Mouse (Mus musculus) heart, embryonic 12.5 days (tissue): ENCODE measurements around the gene Gm7982. TPM values are rescaled to one million over a fixed set of nuclear protein-coding genes. Genes with fewer than 3 reads are reported as not detected.
"Not testable (repeated sequence)": the region's sequence is repeated elsewhere in the genome, so short reads cannot be mapped to it uniquely, and the experiment has no call there.

ENCODE experiments used
- ATAC-seq: fragments of 200-750 bp; cut with Nextera tagmentation; 2 replicates; pipeline ENCODE4 v1.8.0; 2017; ENCODE audit warnings: moderate TSS enrichment, moderate library complexity; ENCODE audit not compliant: insufficient number of reproducible peaks, low FRiP score
- H3K27ac ChIP-seq: fragments of 300-500 bp; sonication (generic); 2 replicates; pipeline ENCODE4 v1.5.1; 2016; ENCODE audit warnings: mild to moderate bottlenecking, moderate library complexity; ENCODE audit not compliant: poor library complexity, severe bottlenecking
- H3K27me3 ChIP-seq: fragments of 300-500 bp; sonication (generic); replicated peaks from 2 replicates; pipeline ENCODE4 v1.6.1; 2016; ENCODE audit warnings: mild to moderate bottlenecking, moderate library complexity
- H3K36me3 ChIP-seq: fragments of 300-500 bp; sonication (generic); 2 replicates; pipeline ENCODE4 v1.6.1; 2016; ENCODE audit warnings: mild to moderate bottlenecking, moderate library complexity
- H3K4me1 ChIP-seq: fragments of 300-500 bp; sonication (generic); replicated peaks from 2 replicates; pipeline ENCODE4 v1.6.1; 2016; ENCODE audit warnings: mild to moderate bottlenecking
- H3K4me2 ChIP-seq: fragments of 300-500 bp; sonication (generic); 2 replicates; pipeline ENCODE4 v1.6.1; 2016; ENCODE audit warnings: mild to moderate bottlenecking, moderate library complexity
- H3K4me3 ChIP-seq: fragments of 300-500 bp; sonication (generic); 2 replicates; pipeline ENCODE4 v1.5.1; 2016; ENCODE audit warnings: mild to moderate bottlenecking
- H3K9ac ChIP-seq: fragments of 300-500 bp; sonication (generic); 2 replicates; pipeline ENCODE4 v1.6.1; 2016; ENCODE audit warnings: mild to moderate bottlenecking, moderate library complexity
- H3K9me3 ChIP-seq: fragments of 300-500 bp; sonication (generic); replicated peaks from 2 replicates; pipeline ENCODE4 v1.6.1; 2016; ENCODE audit warnings: mild to moderate bottlenecking, moderate library complexity
- WGBS: fragments of 180-500 bp; shearing (Covaris S2); methylation state at CpG from one replicate; pipeline ENCODE4 v1.1.7; 2016; 5-methylcytosine and 5-hydroxymethylcytosine counted together
- polyA plus RNA-seq: library from polyadenylated mRNA; unstranded; fragments of >200 nt; fragmentation: Nextera tagmentation; extraction: Ambion mirVana; gene quantifications from 2 replicates; pipeline ENCODE4 v1.2.1, GENCODE M21; 2016

Gene Gm7982
- polyA plus RNA-seq = not detected in 2 replicates

- not testable (repeated sequence) for H3K9ac ChIP-seq, ATAC-seq, H3K27me3 ChIP-seq, H3K9me3 ChIP-seq, H3K4me1 ChIP-seq, H3K36me3 ChIP-seq, H3K4me2 ChIP-seq, H3K27ac ChIP-seq, H3K4me3 ChIP-seq
- no CpG with 5 or more reads among the region's 3 CpGs for WGBS
Measured at GRCm38 (mm10) chr5:95741714-95742113, at the start of gene Gm7982. Gene Gm7982 (plus strand): TSS chr5:95742014.

GRCm38 (mm10) chr5:95736073-95736472 is 5.7 kb upstream of the Gm7982 start, which contains the start of gene Gm7978:
Gene Gm7978 (minus strand): TSS chr5:95736173.
- not testable (repeated sequence) for H3K9me3 ChIP-seq, H3K4me2 ChIP-seq, H3K36me3 ChIP-seq, H3K27me3 ChIP-seq, H3K4me1 ChIP-seq, H3K27ac ChIP-seq, H3K9ac ChIP-seq, ATAC-seq, H3K4me3 ChIP-seq
- no CpG with 5 or more reads among the region's 1 CpGs for WGBS

- not testable (repeated sequence) for H3K9ac ChIP-seq, H3K27me3 ChIP-seq, H3K27ac ChIP-seq, H3K36me3 ChIP-seq, H3K9me3 ChIP-seq, H3K4me2 ChIP-seq, ATAC-seq, H3K4me1 ChIP-seq, H3K4me3 ChIP-seq
- no CpG with 5 or more reads among the region's 2 CpGs for WGBS
Measured at GRCm38 (mm10) chr5:95775690-95776089, 33.9 kb downstream of the Gm7982 start, which contains the start of gene E330014E10Rik. Gene E330014E10Rik (plus strand): TSS chr5:95775990.

Other genes with a start within 250 kb of the Gm7982 start
- gene Gm3286, start 231.3 kb upstream of the Gm7982 start, polyA plus RNA-seq = not detected in 2 replicates
- gene Gm7971, start 147.1 kb upstream of the Gm7982 start, polyA plus RNA-seq = not detected in 2 replicates
- not detected in 2 replicates for gene Gm7978, start 5.8 kb upstream of the Gm7982 start, polyA plus RNA-seq
- not detected in 2 replicates for gene E330014E10Rik, start 34.0 kb downstream of the Gm7982 start, polyA plus RNA-seq
- 0.71 and 0.84 TPM in 2 replicates for gene Cxcl13, start 214.9 kb downstream of the Gm7982 start, polyA plus RNA-seq